Mouse (Mus musculus): ENCODE results near the gene Ggt6. TPM values are rescaled to one million over a fixed set of nuclear protein-coding genes. Genes with fewer than 3 reads are reported as not detected.

Ggt6 gene
- polyA plus RNA-seq, 1 experiment: not detected

- Histone ChIP-seq H3K4me1 (ENCODE audit: control insufficient read depth, insufficient read depth, low read length) (no peaks in the 10 kb centered on the region), H3K27ac (ENCODE audit: insufficient read depth, low read depth, low read length) (no peak overlapping the region), H3K4me3 (ENCODE audit: insufficient read depth, low read length) (no peak overlapping the region)
- TF ChIP-seq POLR2A (IDR thresholded peaks at IDR 0.05; ENCODE audit: borderline replicate concordance, low read depth, low read length) (no peak), CTCF (IDR thresholded peaks at IDR 0.05; ENCODE audit: low read depth, low read length) (no peak)
Observed at GRCm38 (mm10) chr11:72397811-72398525, 37.4 kb upstream of the Ggt6 start.

GRCm38 (mm10) chr11:72401068-72401467 lies 34.3 kb upstream of the Ggt6 start:
- H3K4me1 ChIP-seq (ENCODE audit: control insufficient read depth, insufficient read depth, low read length): no peaks in the 10 kb centered on the region
- no peak for TF ChIP-seq POLR2A (IDR thresholded peaks at IDR 0.05; ENCODE audit: borderline replicate concordance, low read depth, low read length)
- TF ChIP-seq CTCF (IDR thresholded peaks at IDR 0.05; ENCODE audit: low read depth, low read length): no peak
- no peak overlapping the region for H3K27ac ChIP-seq (ENCODE audit: insufficient read depth, low read depth, low read length)
- H3K4me3 ChIP-seq (ENCODE audit: insufficient read depth, low read length): no peak overlapping the region

- no peak for TF ChIP-seq POLR2A (IDR thresholded peaks at IDR 0.05; ENCODE audit: borderline replicate concordance, low read depth, low read length)
- no peak for TF ChIP-seq CTCF (IDR thresholded peaks at IDR 0.05; ENCODE audit: low read depth, low read length)
- Histone ChIP-seq H3K27ac (ENCODE audit: insufficient read depth, low read depth, low read length) (no peak overlapping the region), H3K4me3 (ENCODE audit: insufficient read depth, low read length) (no peak overlapping the region), H3K4me1 (ENCODE audit: control insufficient read depth, insufficient read depth, low read length) (no peaks in the 10 kb centered on the region)
Observed at GRCm38 (mm10) chr11:72402017-72402416, 33.3 kb upstream of the Ggt6 start.

GRCm38 (mm10) chr11:72402969-72403368 lies 32.4 kb upstream of the Ggt6 start:
- H3K4me1 ChIP-seq (ENCODE audit: control insufficient read depth, insufficient read depth, low read length): no peaks in the 10 kb centered on the region
- no peak overlapping the region for H3K4me3 ChIP-seq (ENCODE audit: insufficient read depth, low read length)
- no peak for TF ChIP-seq CTCF (IDR thresholded peaks at IDR 0.05; ENCODE audit: low read depth, low read length)
- H3K27ac ChIP-seq (ENCODE audit: insufficient read depth, low read depth, low read length): no peak overlapping the region

- TF ChIP-seq CTCF (IDR thresholded peaks at IDR 0.05; ENCODE audit: low read depth, low read length): no peak
- TF ChIP-seq POLR2A (IDR thresholded peaks at IDR 0.05; ENCODE audit: borderline replicate concordance, low read depth, low read length): no peak
- Histone ChIP-seq H3K27ac (ENCODE audit: insufficient read depth, low read depth, low read length) (no peak overlapping the region), H3K4me1 (ENCODE audit: control insufficient read depth, insufficient read depth, low read length) (no peaks in the 10 kb centered on the region), H3K4me3 (ENCODE audit: insufficient read depth, low read length) (no peak overlapping the region)
Observed at GRCm38 (mm10) chr11:72405532-72405931, 29.8 kb upstream of the Ggt6 start.

GRCm38 (mm10) chr11:72406079-72406675 lies 29.1 kb upstream of the Ggt6 start:
- Histone ChIP-seq H3K4me1 (ENCODE audit: control insufficient read depth, insufficient read depth, low read length) (no peaks in the 10 kb centered on the region), H3K4me3 (ENCODE audit: insufficient read depth, low read length) (no peak overlapping the region), H3K27ac (ENCODE audit: insufficient read depth, low read depth, low read length) (no peak overlapping the region)
- no peak for TF ChIP-seq POLR2A (IDR thresholded peaks at IDR 0.05; ENCODE audit: borderline replicate concordance, low read depth, low read length)
- TF ChIP-seq CTCF (IDR thresholded peaks at IDR 0.05; ENCODE audit: low read depth, low read length): no peak

- Histone ChIP-seq H3K4me3 (ENCODE audit: insufficient read depth, low read length) (no peak overlapping the region), H3K4me1 (ENCODE audit: control insufficient read depth, insufficient read depth, low read length) (no peaks in the 10 kb centered on the region), H3K27ac (ENCODE audit: insufficient read depth, low read depth, low read length) (no peak overlapping the region)
- TF ChIP-seq CTCF (IDR thresholded peaks at IDR 0.05; ENCODE audit: low read depth, low read length) (no peak), POLR2A (IDR thresholded peaks at IDR 0.05; ENCODE audit: borderline replicate concordance, low read depth, low read length) (no peak)
Observed at GRCm38 (mm10) chr11:72407081-72407480, 28.2 kb upstream of the Ggt6 start.

- TF ChIP-seq POLR2A (IDR thresholded peaks at IDR 0.05; ENCODE audit: borderline replicate concordance, low read depth, low read length) (no peak), CTCF (IDR thresholded peaks at IDR 0.05; ENCODE audit: low read depth, low read length) (no peak)
- H3K4me1 ChIP-seq (ENCODE audit: control insufficient read depth, insufficient read depth, low read length): no peaks in the 10 kb centered on the region
- H3K4me3 ChIP-seq (ENCODE audit: insufficient read depth, low read length): no peak overlapping the region
- H3K27ac ChIP-seq (ENCODE audit: insufficient read depth, low read depth, low read length): no peak overlapping the region
Observed at GRCm38 (mm10) chr11:72407574-72407973, 27.8 kb upstream of the Ggt6 start.

- Histone ChIP-seq H3K4me3 (ENCODE audit: insufficient read depth, low read length) (no peak overlapping the region), H3K27ac (ENCODE audit: insufficient read depth, low read depth, low read length) (no peak overlapping the region), H3K4me1 (ENCODE audit: control insufficient read depth, insufficient read depth, low read length) (no peaks in the 10 kb centered on the region)
- TF ChIP-seq POLR2A (IDR thresholded peaks at IDR 0.05; ENCODE audit: borderline replicate concordance, low read depth, low read length): no peak
- TF ChIP-seq CTCF (IDR thresholded peaks at IDR 0.05; ENCODE audit: low read depth, low read length): no peak
Observed at GRCm38 (mm10) chr11:72408451-72409170, 26.7 kb upstream of the Ggt6 start.
